Mouse (Mus musculus): Measurements from ENCODE around the gene Olfr545.

GRCm38 (mm10) chr7:102446438-102446837 is 52.9 kb downstream of the Olfr545 start:
- no peak for TF ChIP-seq USF1 (IDR thresholded peaks at IDR 0.05; ENCODE audit: low read depth)
- TF ChIP-seq TCF12 (IDR thresholded peaks at IDR 0.05; ENCODE audit: insufficient read depth, poor library complexity, severe bottlenecking): no peak
- TF ChIP-seq POLR2AphosphoS2 (IDR thresholded peaks at IDR 0.05; ENCODE audit: insufficient read length, low read depth): no peak
- TF ChIP-seq CEBPB (IDR thresholded peaks at IDR 0.05; ENCODE audit: insufficient read depth, poor library complexity, severe bottlenecking): no peak
